Mouse (Mus musculus): ENCODE measurements at regions not wholly inside any gene's neighbourhood (a gene's known extent, or its start where the extent isn't known, plus 50 kb on each side); places are given as distances from the start of the nearest gene placed in this dataset.

- peak; percentile 84 for ATAC-seq (ENCODE audit: low TSS enrichment)
Measured at GRCm38 (mm10) chr5:97223238-97223857, 112.0 kb upstream of the Paqr3 start.

DNA sequence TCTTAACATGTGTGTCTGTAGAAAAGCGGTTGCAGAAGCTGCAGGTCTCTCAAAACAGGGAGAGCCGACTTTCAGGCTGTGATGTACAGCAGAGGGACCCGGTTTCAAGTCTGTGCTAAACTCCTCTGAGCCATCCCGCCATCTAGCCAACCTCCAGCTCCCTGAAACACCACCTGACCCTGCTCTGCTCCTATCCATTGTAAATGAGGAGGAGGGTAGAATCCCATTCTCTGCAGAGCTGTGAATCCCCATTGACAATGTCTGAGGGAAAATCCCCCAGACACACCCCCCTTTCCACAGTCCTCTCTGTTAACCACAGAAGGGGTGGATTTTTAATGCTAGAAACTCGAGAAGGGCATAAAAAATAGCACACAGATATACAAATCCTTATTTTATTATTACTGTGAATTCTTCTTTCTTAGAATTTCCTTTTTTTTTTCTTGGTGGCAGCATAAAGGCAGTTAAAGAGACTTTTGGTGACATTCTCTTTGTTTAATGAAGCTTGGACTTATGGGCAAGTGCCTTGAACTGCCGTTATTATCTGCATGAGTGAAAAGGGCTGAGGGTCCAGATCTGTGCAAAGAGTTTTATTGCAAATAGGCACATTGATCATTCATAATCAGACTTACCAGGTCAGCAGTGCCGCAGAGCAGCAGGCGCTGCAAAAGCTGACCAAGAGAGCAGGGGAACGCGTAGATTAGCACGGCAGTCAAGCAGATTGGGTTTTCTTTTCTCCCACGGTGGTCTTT lies 111.3 kb upstream of the Paqr3 start:
- no peak; the same call in 1 of the 2 replicates for ATAC-seq (ENCODE audit: low TSS enrichment)

GRCm38 (mm10) chr5:97218712-97219111 lies 107.3 kb upstream of the Paqr3 start:
- no peak for ATAC-seq (ENCODE audit: low TSS enrichment)

DNA sequence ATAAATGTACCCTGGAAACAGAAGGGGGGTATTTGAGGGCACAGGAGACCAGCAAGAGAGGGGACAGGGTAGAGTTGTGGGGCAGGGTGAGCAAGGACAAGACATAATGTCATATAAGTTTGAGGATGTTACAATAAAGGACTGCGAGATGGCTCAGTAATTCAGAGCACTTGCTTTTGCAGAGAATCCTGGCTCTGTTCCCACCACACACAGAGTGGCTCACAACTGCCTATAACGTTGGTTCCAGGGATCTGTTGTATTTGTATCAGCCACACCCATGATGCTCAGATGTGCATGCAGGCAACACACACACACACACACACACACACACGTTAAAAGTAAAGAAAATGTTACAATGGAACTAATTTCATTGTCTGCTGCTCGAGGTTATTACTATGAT lies 94.2 kb upstream of the Paqr3 start:
- ATAC-seq (ENCODE audit: low TSS enrichment): no peak

- peak; percentile 91 for ATAC-seq (ENCODE audit: low TSS enrichment)
Measured at GRCm38 (mm10) chr5:97204337-97204736, 92.9 kb upstream of the Paqr3 start.

DNA sequence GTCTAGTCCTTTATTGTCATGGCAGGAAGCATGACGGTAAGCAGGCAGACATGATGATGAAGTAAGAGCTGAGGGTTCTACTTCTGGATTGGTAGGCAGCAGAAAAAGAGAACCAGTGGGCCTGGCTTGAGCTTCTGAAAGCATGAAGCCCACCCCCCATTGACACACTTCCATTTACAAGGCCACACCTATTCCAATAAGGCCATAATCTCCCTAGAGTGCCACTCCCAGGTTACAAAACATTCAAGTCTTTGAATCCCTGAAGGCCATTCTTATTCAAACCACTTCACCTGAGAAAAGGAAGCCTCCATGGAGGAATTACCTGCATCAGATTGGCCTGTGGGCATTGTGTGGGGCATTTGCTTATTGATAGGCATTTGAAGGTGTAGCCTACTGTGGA lies 92.2 kb upstream of the Paqr3 start:
- no peak for ATAC-seq (ENCODE audit: low TSS enrichment)

GRCm38 (mm10) chr5:97202557-97202956 lies 91.2 kb upstream of the Paqr3 start:
- no peak for ATAC-seq (ENCODE audit: low TSS enrichment)

GRCm38 (mm10) chr5:97200655-97201054 lies 89.3 kb upstream of the Paqr3 start:
- ATAC-seq (ENCODE audit: low TSS enrichment): no peak

DNA sequence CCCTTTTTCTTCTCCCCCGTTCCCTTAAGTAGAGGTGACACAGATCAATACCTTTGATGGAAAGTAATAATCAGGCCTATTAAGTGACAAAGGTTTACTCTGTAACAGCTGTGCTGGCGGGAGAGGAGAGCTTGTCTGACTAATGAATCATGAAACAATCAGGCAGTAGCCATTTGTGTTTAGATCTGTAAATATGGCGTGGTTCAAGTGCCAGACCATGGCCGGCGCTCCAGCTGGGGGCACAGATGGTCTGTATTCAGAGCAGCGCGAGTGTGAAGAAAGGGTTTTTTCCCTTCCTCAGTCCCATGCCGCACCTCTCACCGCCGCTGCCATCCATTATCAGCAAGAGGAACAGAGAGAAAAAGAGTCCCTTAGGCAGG lies 83.9 kb upstream of the Paqr3 start:
- no peak for ATAC-seq (ENCODE audit: low TSS enrichment)

GRCm38 (mm10) chr5:97194656-97195280 lies 83.4 kb upstream of the Paqr3 start:
- ATAC-seq (ENCODE audit: low TSS enrichment): no peak

DNA sequence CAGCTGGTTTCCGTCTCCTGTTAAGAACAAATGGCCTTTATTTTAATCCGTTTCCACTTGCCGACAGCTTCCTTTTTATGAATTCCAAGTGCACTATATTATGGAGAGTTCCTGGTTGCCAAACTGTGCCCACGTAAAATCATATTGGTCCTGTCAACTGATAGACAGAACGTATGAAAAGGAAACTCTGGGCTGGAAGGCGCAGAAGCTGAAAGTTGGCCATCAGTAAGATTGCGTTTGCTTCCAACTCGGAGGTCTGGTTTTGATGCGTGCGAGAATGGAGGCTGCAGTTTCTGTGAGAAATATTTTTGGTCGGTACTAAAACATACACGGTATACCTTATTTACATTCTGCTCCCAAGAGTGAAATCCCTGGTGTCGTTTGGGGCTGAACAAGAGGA lies 81.3 kb upstream of the Paqr3 start:
- ATAC-seq (ENCODE audit: low TSS enrichment): peak; percentile 62

DNA sequence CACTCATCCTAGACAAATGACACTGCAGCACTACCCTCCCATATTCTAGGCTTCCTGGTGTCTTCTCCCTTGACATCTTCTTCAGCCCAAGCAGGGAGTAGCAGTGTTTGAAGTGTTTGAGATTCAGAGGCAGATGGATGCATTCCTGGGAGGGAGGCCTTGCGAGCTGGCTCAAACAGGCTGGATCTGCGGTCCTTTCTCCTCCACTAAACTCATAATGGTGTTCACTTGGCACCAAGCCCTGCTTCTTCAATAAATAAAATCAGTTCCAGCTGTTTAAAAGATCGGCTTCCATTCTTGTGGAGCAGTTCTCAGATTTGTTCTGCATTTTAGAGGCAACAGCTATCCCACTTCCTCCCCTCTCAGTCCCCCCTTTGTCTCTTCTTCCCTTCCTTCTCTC lies 79.3 kb upstream of the Paqr3 start:
- no peak for ATAC-seq (ENCODE audit: low TSS enrichment)

DNA sequence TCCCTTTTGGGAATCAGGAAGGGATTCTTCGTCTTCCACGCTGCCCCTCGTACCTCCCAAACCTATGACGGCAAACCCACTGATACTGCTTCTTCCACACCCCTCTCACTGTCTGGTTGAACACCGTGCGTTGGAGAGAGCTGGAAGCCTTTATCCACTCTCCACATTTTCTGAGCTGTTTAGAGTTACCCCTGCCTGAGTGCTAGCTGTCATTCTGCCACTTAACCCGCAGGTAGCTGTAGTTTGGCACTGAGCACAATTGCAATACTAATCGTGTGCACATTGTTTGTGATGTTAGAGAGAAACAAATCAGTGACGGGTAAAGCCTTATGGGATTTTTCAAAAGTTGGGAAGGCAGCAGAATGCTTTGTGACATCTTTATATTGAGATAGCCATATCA lies 73.1 kb upstream of the Paqr3 start:
- no peak for ATAC-seq (ENCODE audit: low TSS enrichment)

DNA sequence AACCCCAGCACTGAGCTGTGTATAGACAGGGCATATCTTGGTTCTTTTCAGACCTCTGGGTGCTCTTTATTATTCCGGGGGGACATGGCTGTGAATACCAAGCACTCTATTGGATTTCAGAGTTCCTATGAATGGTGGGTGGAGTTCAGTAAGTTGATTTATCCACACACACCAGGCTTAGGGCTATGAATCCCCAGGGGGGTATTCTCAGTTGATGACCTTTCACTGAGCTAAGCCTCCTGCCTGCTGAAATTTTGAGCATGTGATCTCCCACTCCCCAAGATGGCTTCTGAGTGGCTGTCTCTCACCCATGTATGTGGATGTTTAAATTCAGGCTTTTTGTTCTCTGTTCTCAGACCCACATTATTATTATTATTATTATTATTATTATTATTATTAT lies 69.9 kb upstream of the Paqr3 start:
- ATAC-seq (ENCODE audit: low TSS enrichment): no peak

DNA sequence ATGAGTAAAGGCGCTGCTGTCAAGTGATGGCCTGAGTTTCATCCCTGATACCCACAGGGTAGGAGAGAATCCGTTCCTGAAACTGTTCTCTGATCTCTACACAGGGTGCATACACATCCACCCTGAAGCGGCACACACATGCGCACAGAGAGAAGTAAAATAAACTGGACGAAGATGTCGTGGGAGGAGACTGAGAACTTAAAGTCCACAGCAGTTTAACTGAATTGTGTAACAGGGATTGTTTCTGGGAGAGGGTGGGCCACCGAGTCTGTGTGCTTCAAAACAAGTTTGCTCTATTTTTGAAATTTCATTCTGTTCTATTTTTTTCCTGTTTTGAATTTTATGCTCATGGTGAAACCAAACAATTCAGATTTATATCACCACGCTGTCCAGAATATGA lies 63.0 kb upstream of the Paqr3 start:
- ATAC-seq (ENCODE audit: low TSS enrichment): peak; percentile 96

GRCm38 (mm10) chr5:97167401-97168249 lies 56.2 kb upstream of the Paqr3 start:
- no peak for ATAC-seq (ENCODE audit: low TSS enrichment)

- ATAC-seq (ENCODE audit: low TSS enrichment): no peak
Measured at GRCm38 (mm10) chr5:97166128-97166883, 54.9 kb upstream of the Paqr3 start.

All from frontal cortex, adult (tissue).